9 mouse cellular contexts compared by ENCODE assay signal in the genomic region with DNA sequence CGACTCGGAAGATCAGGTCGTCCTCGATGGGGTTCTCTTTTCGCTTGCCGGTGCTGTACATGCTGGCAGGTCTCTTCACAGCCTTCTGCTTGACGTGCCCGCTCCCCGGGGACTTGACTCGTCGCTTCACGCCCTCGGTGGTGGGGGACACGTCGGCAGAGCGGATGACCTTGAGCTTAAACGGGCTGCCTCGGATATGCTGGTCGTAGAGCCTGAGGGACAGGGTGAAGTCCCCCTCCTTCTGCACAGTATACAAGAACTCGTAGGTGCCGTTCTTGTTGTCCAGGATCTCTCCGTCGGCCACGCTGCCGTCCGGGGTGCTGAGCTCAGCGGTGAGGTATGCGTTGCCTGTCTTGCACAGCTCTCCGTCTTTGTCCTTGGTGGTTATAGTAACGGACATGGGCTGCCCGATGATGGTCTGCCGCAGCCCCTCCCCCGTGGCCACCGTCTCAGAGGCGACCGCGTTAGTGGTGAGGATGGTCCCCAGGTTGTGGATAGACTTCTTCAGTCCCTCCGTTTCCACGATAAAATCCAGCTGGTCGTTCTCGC. TPM values are rescaled to one million over a fixed set of nuclear protein-coding genes. Genes with fewer than 3 reads are reported as not detected.
DNase-seq lines count a peak whose midpoint lies in the region; ATAC-seq lines count a peak whose summit lies in the region.
"Had no signal": no experiment of that assay in that cellular context is flagged by ENCODE, and none has a peak within 500 bp of the region (broad histone marks: within the 10 kb centered on the region; RNA-seq: fewer than 3 reads in every experiment).

No protein-coding gene starts in this region.

- peak overlapping the region; percentile 51 for H3K9ac ChIP-seq in kidney, embryonic 16.5 days (replicated peaks; ENCODE audit: low read length)
- H3K9ac ChIP-seq in liver, embryonic 16.5 days (ENCODE audit: low read depth, low read length): no peak overlapping the region
- 0 out of 2 replicates have a peak overlapping the region, but pooled peaks have one; percentile 13 for H3K9ac ChIP-seq in neural tube, embryonic 12.5 days

- peak overlapping the region; percentile 64 for H3K4me2 ChIP-seq in kidney, embryonic 16.5 days (replicated peaks; ENCODE audit: low read depth, low read length)
- peak overlapping the region; percentile 29 for H3K4me2 ChIP-seq in liver, embryonic 16.5 days (ENCODE audit: low read depth, low read length)
- peak overlapping the region; percentile 41 for H3K4me2 ChIP-seq in neural tube, embryonic 12.5 days (replicated peaks)

- DNase-seq in kidney, adult 11 months: no peak
- DNase-seq in embryo, embryonic 11 days: peak; percentile 42
- DNase-seq in cerebellum, adult 18-20 months: no peak
- no peak for DNase-seq in frontal cortex, postnatal 36 days (ENCODE audit: low spot score in 2 of 2)

- H3K27ac ChIP-seq in kidney, embryonic 16.5 days (ENCODE audit: low read length): peak overlapping the region; percentile 48
- no peak overlapping the region for H3K27ac ChIP-seq in liver, embryonic 16.5 days (ENCODE audit: low read length)
- no peak overlapping the region for H3K27ac ChIP-seq in neural tube, embryonic 12.5 days

- peaks cover 26% of the 10 kb centered on the region for H3K4me1 ChIP-seq in kidney, embryonic 16.5 days (ENCODE audit: insufficient read depth, low read length)
- H3K4me1 ChIP-seq in liver, embryonic 16.5 days (ENCODE audit: control insufficient read depth, low read depth, low read length): no peaks in the 10 kb centered on the region; the same call in 1 of the 2 replicates
- H3K4me1 ChIP-seq in neural tube, embryonic 12.5 days: peaks cover 17% of the 10 kb centered on the region

- WGBS in kidney, embryonic 16.5 days: 7% methylated on average over 41 of the region's 41 CpGs
- 6% methylated on average over 41 of the region's 41 CpGs for WGBS in liver, embryonic 16.5 days (ENCODE audit: insufficient replicate concordance)
- 17% methylated on average over 41 of the region's 41 CpGs for WGBS in neural tube, embryonic 12.5 days

- peak overlapping the region; percentile 47 for H3K4me3 ChIP-seq in kidney, embryonic 16.5 days (ENCODE audit: low read length)
- peak overlapping the region; percentile 29 for H3K4me3 ChIP-seq in liver, embryonic 16.5 days (ENCODE audit: low read depth, low read length)
- no peak overlapping the region for H3K4me3 ChIP-seq in neural tube, embryonic 12.5 days

- H3K27me3 ChIP-seq in kidney, embryonic 16.5 days (ENCODE audit: insufficient read depth, low read length): no peaks in the 10 kb centered on the region
- peaks cover 20% of the 10 kb centered on the region for H3K27me3 ChIP-seq in liver, embryonic 16.5 days (ENCODE audit: control insufficient read depth, insufficient read depth, low read depth, low read length)
- H3K27me3 ChIP-seq in neural tube, embryonic 12.5 days (replicated peaks): no peaks in the 10 kb centered on the region

- no peaks in the 10 kb centered on the region for H3K9me3 ChIP-seq in kidney, embryonic 16.5 days (ENCODE audit: low read length)
- no peaks in the 10 kb centered on the region for H3K9me3 ChIP-seq in liver, embryonic 16.5 days (replicated peaks; ENCODE audit: control insufficient read depth, low read length)
- H3K9me3 ChIP-seq in neural tube, embryonic 12.5 days: no peaks in the 10 kb centered on the region

- ATAC-seq in kidney, embryonic 16.5 days (ENCODE audit: low FRiP score, low TSS enrichment): peak; percentile 47
- ATAC-seq in hematopoietic stem cell, adult 5-6 weeks (replicated peaks in 1 of 2; ENCODE audit: insufficient read depth in 1 of 2, low FRiP score in 2 of 2, low TSS enrichment in 1 of 2, low read depth in 1 of 2, poor library complexity in 2 of 2, severe bottlenecking in 2 of 2): peak; percentile 34 to 43; a peak in 3 of 4 replicates
- no peak for ATAC-seq in liver, embryonic 16.5 days (ENCODE audit: low read depth)
- ATAC-seq in neural tube, embryonic 12.5 days (ENCODE audit: low FRiP score, low read depth): peak; percentile 75

- H3K36me3 ChIP-seq in kidney, embryonic 16.5 days (ENCODE audit: insufficient read depth, low read length): no peaks in the 10 kb centered on the region
- H3K36me3 ChIP-seq in liver, embryonic 16.5 days (ENCODE audit: control insufficient read depth, insufficient read depth): no peaks in the 10 kb centered on the region
- peaks cover 59% of the 10 kb centered on the region for H3K36me3 ChIP-seq in neural tube, embryonic 12.5 days

RNA-seq across cellular contexts. Expression of a gene that starts 16.7 kb away (rescaled TPM):
- polyA plus RNA-seq in kidney, embryonic 16.5 days (2015; fragmentation: Nextera tagmentation; extraction: Ambion mirVana): 0.77 and 0.80 TPM in 2 replicates
- not detected in 2 replicates for total RNA-seq in hematopoietic stem cell, adult 5-6 weeks (2017)
- polyA plus RNA-seq in liver, embryonic 16.5 days (2015; fragmentation: Nextera tagmentation; extraction: Ambion mirVana): 0.27 and 0.37 TPM in 2 replicates
- polyA plus RNA-seq in neural tube, embryonic 12.5 days (2016; fragmentation: Nextera tagmentation; extraction: Ambion mirVana): 2.2 and 2.6 TPM in 2 replicates
- total RNA-seq: left cerebral cortex, postnatal 10 days had no signal

RNA-seq across cellular contexts. Expression of a gene that starts 35.0 kb away (rescaled TPM):
- polyA plus RNA-seq in kidney, embryonic 16.5 days (2015; fragmentation: Nextera tagmentation; extraction: Ambion mirVana): 13.3 and 14.3 TPM in 2 replicates
- 27.2 and 27.5 TPM in 2 replicates for total RNA-seq in hematopoietic stem cell, adult 5-6 weeks (2017)
- 4.9 and 5.7 TPM in 2 replicates for polyA plus RNA-seq in liver, embryonic 16.5 days (2015; fragmentation: Nextera tagmentation; extraction: Ambion mirVana)
- polyA plus RNA-seq in neural tube, embryonic 12.5 days (2016; fragmentation: Nextera tagmentation; extraction: Ambion mirVana): 5.5 and 6.2 TPM in 2 replicates
